Mouse (Mus musculus): ENCODE measurements around the gene Zfp142. TPM values are rescaled to one million over a fixed set of nuclear protein-coding genes. Genes with fewer than 3 reads are reported as not detected.

Zfp142 gene
- polyA plus RNA-seq, 1 experiment from 2014 or later, result 8.1 TPM

DNA sequence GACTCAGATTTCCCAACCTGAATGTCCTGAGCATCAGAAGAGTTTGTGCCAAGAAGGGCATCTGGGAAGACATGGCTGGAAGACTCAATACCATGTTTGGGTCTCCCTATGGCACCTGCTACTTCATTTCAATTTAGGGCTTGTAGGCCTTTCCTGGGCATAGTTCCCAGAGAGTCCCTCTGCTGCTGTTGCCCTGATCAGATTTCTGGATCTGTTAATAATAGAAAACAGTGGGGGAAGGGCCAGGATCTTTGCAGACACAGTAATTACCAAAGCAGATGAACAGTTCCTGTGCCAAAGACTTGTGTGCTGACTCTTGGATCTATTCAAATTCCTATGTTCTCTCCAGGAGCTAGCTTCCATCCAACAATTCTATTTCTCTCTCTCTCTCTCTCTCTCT, 49.4 kb downstream of the Zfp142 start:
- H3K9me3 ChIP-seq (ENCODE audit: control insufficient read depth, low read length), result no peaks in the 10 kb centered on the region

DNA sequence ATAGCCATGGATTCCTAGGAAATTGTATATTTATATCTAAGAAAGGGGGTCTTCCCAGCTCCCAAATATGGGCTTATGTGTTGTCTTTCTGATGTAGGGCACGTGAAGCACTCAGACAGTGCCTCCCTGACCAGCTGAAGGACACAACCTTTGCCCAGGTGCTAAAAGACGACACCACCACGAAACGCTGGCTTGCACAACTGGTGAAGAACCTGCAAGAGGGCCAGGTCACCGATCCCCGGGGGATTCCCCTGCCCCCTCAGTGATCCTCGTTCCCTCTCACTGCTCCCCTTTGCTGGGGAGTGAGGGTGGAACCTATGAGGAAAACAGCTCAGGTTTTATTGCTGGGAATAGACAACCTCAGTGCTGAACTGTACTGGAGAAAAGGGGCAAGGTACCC, 59.5 kb downstream of the Zfp142 start:
- H3K36me3 ChIP-seq (ENCODE audit: control insufficient read depth, insufficient read depth, low read length), result peaks cover 41% of the 10 kb centered on the region
- H3K4me2 ChIP-seq, result no peak overlapping the region
- no peaks in the 10 kb centered on the region for H3K27me3 ChIP-seq (replicated peaks; ENCODE audit: control insufficient read depth, insufficient read depth, low read length)
- H3K9ac ChIP-seq (ENCODE audit: low read depth, low read length), result no peak overlapping the region
- H3K27ac ChIP-seq (ENCODE audit: low read depth, low read length), result no peak overlapping the region
- ATAC-seq (replicated peaks; ENCODE audit: low FRiP score) (no peak), DNase-seq (ENCODE audit: low spot score) (no peak)
- no peak overlapping the region for H3K4me3 ChIP-seq (ENCODE audit: low read depth, low read length)
- no peaks in the 10 kb centered on the region for H3K9me3 ChIP-seq (ENCODE audit: control insufficient read depth, low read length)
- WGBS, result 95% methylated on average over 7 of the region's 7 CpGs
- no peaks in the 10 kb centered on the region for H3K4me1 ChIP-seq (replicated peaks; ENCODE audit: control insufficient read depth, insufficient read depth, low read length)

More for the DNA sequence above, 49.4 kb downstream of the Zfp142 start:
- H3K4me1 ChIP-seq (replicated peaks; ENCODE audit: control insufficient read depth, insufficient read depth, low read length), result no peaks in the 10 kb centered on the region
- H3K9ac ChIP-seq (ENCODE audit: low read depth, low read length), result no peak overlapping the region
- no peak overlapping the region for H3K4me3 ChIP-seq (ENCODE audit: low read depth, low read length)
- no peak overlapping the region for H3K4me2 ChIP-seq
- H3K27me3 ChIP-seq (replicated peaks; ENCODE audit: control insufficient read depth, insufficient read depth, low read length), result peaks cover 4% of the 10 kb centered on the region
- ATAC-seq (replicated peaks; ENCODE audit: low FRiP score) (no peak), DNase-seq (ENCODE audit: low spot score) (no peak)
- H3K27ac ChIP-seq (ENCODE audit: low read depth, low read length), result no peak overlapping the region
- H3K36me3 ChIP-seq (ENCODE audit: control insufficient read depth, insufficient read depth, low read length), result no peaks in the 10 kb centered on the region

DNA sequence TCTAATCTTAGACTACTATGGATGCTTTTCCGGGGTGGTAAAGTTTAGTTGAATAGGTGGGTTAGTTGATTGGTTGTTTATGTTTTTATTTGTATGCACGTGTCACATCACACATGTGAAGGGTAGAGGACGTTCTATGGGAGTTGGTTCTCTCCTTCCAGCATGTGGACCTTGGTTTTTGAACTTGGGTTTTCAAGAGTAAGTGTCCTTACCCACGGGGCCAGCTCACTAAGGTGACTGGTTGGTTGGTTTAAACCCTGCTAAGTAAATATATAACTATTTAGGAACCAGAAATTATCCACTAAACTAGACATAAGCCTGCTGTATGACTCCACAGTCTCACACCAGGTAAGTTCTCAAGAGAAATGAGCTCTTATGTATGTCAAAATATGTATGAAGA, 63.3 kb downstream of the Zfp142 start:
- no peak for DNase-seq (ENCODE audit: low spot score)
- WGBS, result 84% methylated on average over 4 of the region's 4 CpGs
- no peak overlapping the region for H3K4me2 ChIP-seq
- no peaks in the 10 kb centered on the region for H3K4me1 ChIP-seq (replicated peaks; ENCODE audit: control insufficient read depth, insufficient read depth, low read length)
- no peak overlapping the region for H3K9ac ChIP-seq (ENCODE audit: low read depth, low read length)
- no peak for ATAC-seq (replicated peaks; ENCODE audit: low FRiP score)
- H3K9me3 ChIP-seq (ENCODE audit: control insufficient read depth, low read length), result no peaks in the 10 kb centered on the region
- peaks cover 35% of the 10 kb centered on the region for H3K36me3 ChIP-seq (ENCODE audit: control insufficient read depth, insufficient read depth, low read length)
- no peak overlapping the region for H3K4me3 ChIP-seq (ENCODE audit: low read depth, low read length)
- H3K27ac ChIP-seq (ENCODE audit: low read depth, low read length), result no peak overlapping the region
- no peaks in the 10 kb centered on the region for H3K27me3 ChIP-seq (replicated peaks; ENCODE audit: control insufficient read depth, insufficient read depth, low read length)

DNA sequence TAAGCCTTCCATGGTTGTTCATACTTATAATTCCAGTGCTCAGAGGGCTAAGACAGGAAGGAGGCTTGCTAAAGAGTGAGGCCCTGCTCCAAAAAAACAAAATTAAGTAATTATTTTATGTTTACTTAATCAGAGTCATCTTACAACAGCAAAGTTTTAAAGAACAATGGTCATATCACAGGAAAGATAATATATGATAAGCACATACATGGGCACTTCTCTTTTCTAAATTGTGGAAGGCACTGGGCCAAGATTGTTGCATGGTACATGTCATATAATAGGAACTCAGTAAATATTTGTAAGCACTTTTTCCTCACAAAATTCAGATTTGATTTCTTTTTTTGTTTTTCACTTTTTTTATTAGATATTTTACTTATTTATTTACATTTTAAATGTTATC, 68.2 kb downstream of the Zfp142 start:
- DNase-seq (ENCODE audit: low spot score), result no peak
- H3K4me1 ChIP-seq (replicated peaks; ENCODE audit: control insufficient read depth, insufficient read depth, low read length), result no peaks in the 10 kb centered on the region
- H3K9me3 ChIP-seq (ENCODE audit: control insufficient read depth, low read length), result no peaks in the 10 kb centered on the region
- H3K36me3 ChIP-seq (ENCODE audit: control insufficient read depth, insufficient read depth, low read length), result peaks cover 23% of the 10 kb centered on the region
- H3K4me2 ChIP-seq, result no peak overlapping the region
- H3K27me3 ChIP-seq (replicated peaks; ENCODE audit: control insufficient read depth, insufficient read depth, low read length), result no peaks in the 10 kb centered on the region
- no peak overlapping the region for H3K27ac ChIP-seq (ENCODE audit: low read depth, low read length)
- no peak for ATAC-seq (replicated peaks; ENCODE audit: low FRiP score)
- no peak overlapping the region for H3K4me3 ChIP-seq (ENCODE audit: low read depth, low read length)
- H3K9ac ChIP-seq (ENCODE audit: low read depth, low read length), result no peak overlapping the region

Small RNA genes lying within 50 kb of the gene (microRNA-seq; reads per million reads assigned to microRNA genes)
- gene Gm25035 (ENCODE audit: borderline number of aligned reads), result not detected

Other genes with a start within 250 kb of the Zfp142 start
- gene Catip, start 226.1 kb downstream of the Zfp142 start, polyA plus RNA-seq (2014; fragmentation: Nextera tagmentation; extraction: Ambion mirVana), result 0.21 TPM in 1 of 2 replicates, not detected in the other
- 10.0 and 10.4 TPM in 2 replicates for gene Slc11a1, start 213.1 kb downstream of the Zfp142 start, polyA plus RNA-seq (2014; fragmentation: Nextera tagmentation; extraction: Ambion mirVana)
- 65.2 and 71.1 TPM in 2 replicates for gene Ctdsp1, start 196.7 kb downstream of the Zfp142 start, polyA plus RNA-seq (2014; fragmentation: Nextera tagmentation; extraction: Ambion mirVana)
- gene Vil1, start 178.9 kb downstream of the Zfp142 start, polyA plus RNA-seq (2014; fragmentation: Nextera tagmentation; extraction: Ambion mirVana), result 0.88 and 0.94 TPM in 2 replicates
- gene Cnot9, start 82.2 kb downstream of the Zfp142 start, polyA plus RNA-seq (2014; fragmentation: Nextera tagmentation; extraction: Ambion mirVana), result 88.5 and 90.8 TPM in 2 replicates
- 0.10 TPM in 1 of 2 replicates, not detected in the other for gene Plcd4, start 45.4 kb downstream of the Zfp142 start, polyA plus RNA-seq (2014; fragmentation: Nextera tagmentation; extraction: Ambion mirVana)
- gene Usp37, start 44.0 kb downstream of the Zfp142 start, polyA plus RNA-seq (2014; fragmentation: Nextera tagmentation; extraction: Ambion mirVana), result 28.8 and 32.3 TPM in 2 replicates
- gene Bcs1l, start within 50 bp of the Zfp142 start, polyA plus RNA-seq (2014; fragmentation: Nextera tagmentation; extraction: Ambion mirVana), result 25.7 and 26.4 TPM in 2 replicates
- gene Rnf25, start 13.2 kb upstream of the Zfp142 start, polyA plus RNA-seq (2014; fragmentation: Nextera tagmentation; extraction: Ambion mirVana), result 6.0 and 8.1 TPM in 2 replicates
- 3.0 and 3.2 TPM in 2 replicates for gene Stk36, start 13.2 kb upstream of the Zfp142 start, polyA plus RNA-seq (2014; fragmentation: Nextera tagmentation; extraction: Ambion mirVana)
- gene Ttll4, start 73.5 kb upstream of the Zfp142 start, polyA plus RNA-seq (2014; fragmentation: Nextera tagmentation; extraction: Ambion mirVana), result 31.5 and 35.0 TPM in 2 replicates
- 2.7 and 4.0 TPM in 2 replicates for gene Cyp27a1, start 125.3 kb upstream of the Zfp142 start, polyA plus RNA-seq (2014; fragmentation: Nextera tagmentation; extraction: Ambion mirVana)
- gene Prkag3, start 161.0 kb upstream of the Zfp142 start, polyA plus RNA-seq (2014; fragmentation: Nextera tagmentation; extraction: Ambion mirVana), result not detected in 2 replicates
- gene Wnt6, start 183.6 kb upstream of the Zfp142 start, polyA plus RNA-seq (2014; fragmentation: Nextera tagmentation; extraction: Ambion mirVana), result 1.5 and 2.4 TPM in 2 replicates
- gene Wnt10a, start 203.3 kb upstream of the Zfp142 start, polyA plus RNA-seq (2014; fragmentation: Nextera tagmentation; extraction: Ambion mirVana), result 0.10 and 0.22 TPM in 2 replicates

Measured in liver, embryonic 11.5 days (tissue).